Mouse (Mus musculus) cortical plate, adult 2 months (tissue): Measurements from ENCODE around the gene Tmcc2.

Source experiments
- CTCF ChIP-seq: fragments of 200-500 bp; IDR thresholded peaks from 2 replicates; pipeline ENCODE4 v1.5.1; 2011; ENCODE audit warnings: mild to moderate bottlenecking, control low read depth, low read length; ENCODE audit not compliant: insufficient read depth; ENCODE audit errors: extremely low read depth
- POLR2A ChIP-seq: fragments of 200-500 bp; IDR thresholded peaks from 2 replicates; pipeline ENCODE4 v1.6.1; 2011; ENCODE audit warnings: mild to moderate bottlenecking, low read length, control low read depth; ENCODE audit not compliant: insufficient read depth; ENCODE audit errors: extremely low read depth

GRCm38 (mm10) chr1:132388813-132389803 lies 2.0 kb downstream of the Tmcc2 start:
- TF ChIP-seq POLR2A (no peak), CTCF (no peak)
